Mouse (Mus musculus) MEL-GATA-1-ER (cell line): ENCODE data around the gene Dpm1.

ENCODE experiments used
- DNase-seq: peaks from one replicate; pipeline ENCODE4 v3.0.0-alpha.2; 2012; ENCODE audit warnings: low read depth; ENCODE audit errors: extremely low read depth

Dpm1 gene

GRCm38 (mm10) chr2:168230026-168230728, at the start of gene Dpm1, which contains the start of the genes Gm20716 and Mocs3:
Gene Dpm1, minus strand, starts transcription at chr2:168230591.
Gene Gm20716, minus strand, starts transcription at chr2:168230364.
Gene Mocs3, plus strand, starts transcription at chr2:168230622.
- peak; percentile 72 for DNase-seq

- no peak for DNase-seq
These were observed 44.1 kb upstream of the Dpm1 start for GRCm38 (mm10) chr2:168274374-168274935.

GRCm38 (mm10) chr2:168273387-168273786, 43.0 kb upstream of the Dpm1 start:
- DNase-seq: peak; percentile 20

- DNase-seq: no peak
These were observed 37.6 kb upstream of the Dpm1 start for GRCm38 (mm10) chr2:168268033-168268432.

GRCm38 (mm10) chr2:168260900-168261299, 30.5 kb upstream of the Dpm1 start:
- DNase-seq: no peak

GRCm38 (mm10) chr2:168260124-168260523, 29.7 kb upstream of the Dpm1 start:
- no peak for DNase-seq

GRCm38 (mm10) chr2:168259046-168259445, 28.7 kb upstream of the Dpm1 start:
- no peak for DNase-seq

GRCm38 (mm10) chr2:168257188-168257587, 26.8 kb upstream of the Dpm1 start:
- no peak for DNase-seq

- no peak for DNase-seq
These were observed 26.1 kb upstream of the Dpm1 start for GRCm38 (mm10) chr2:168256506-168256905.

GRCm38 (mm10) chr2:168253822-168254221, 23.4 kb upstream of the Dpm1 start:
- no peak for DNase-seq

GRCm38 (mm10) chr2:168252639-168253292, 22.4 kb upstream of the Dpm1 start:
- DNase-seq: no peak

GRCm38 (mm10) chr2:168250270-168250669, 19.9 kb upstream of the Dpm1 start:
- DNase-seq: peak; percentile 46

- peak; percentile 33 for DNase-seq
These were observed 18.5 kb upstream of the Dpm1 start for GRCm38 (mm10) chr2:168248856-168249245.

GRCm38 (mm10) chr2:168248167-168248855, 17.9 kb upstream of the Dpm1 start:
- DNase-seq: no peak

- no peak for DNase-seq
These were observed 15.2 kb upstream of the Dpm1 start for GRCm38 (mm10) chr2:168245571-168245970.

GRCm38 (mm10) chr2:168243278-168243677, 12.9 kb upstream of the Dpm1 start:
- no peak for DNase-seq

GRCm38 (mm10) chr2:168242841-168243240, 12.4 kb upstream of the Dpm1 start:
- DNase-seq: no peak

- DNase-seq: no peak
These were observed 7.9 kb upstream of the Dpm1 start for GRCm38 (mm10) chr2:168238335-168238734.

- DNase-seq: no peak
These were observed 2.9 kb upstream of the Dpm1 start for GRCm38 (mm10) chr2:168233286-168233685.

- no peak for DNase-seq
These were observed 1.1 kb upstream of the Dpm1 start for GRCm38 (mm10) chr2:168231471-168231829.

- no peak for DNase-seq
These were observed 531 bp upstream of the Dpm1 start for GRCm38 (mm10) chr2:168230773-168231470.
